Mouse (Mus musculus) lung, adult 2 months (tissue): Measurements from ENCODE around the gene Trp53rkb.

Experiments
- CTCF ChIP-seq: fragments of 200-500 bp; IDR thresholded peaks from 2 replicates; pipeline ENCODE4 v1.5.1; 2011; ENCODE audit warnings: mild to moderate bottlenecking, low read length, control low read depth; ENCODE audit not compliant: insufficient read depth
- POLR2A ChIP-seq: fragments of 200-500 bp; IDR thresholded peaks from 2 replicates; pipeline ENCODE4 v1.6.1; 2011; ENCODE audit warnings: low read depth, mild to moderate bottlenecking, control low read depth, low read length, borderline replicate concordance; ENCODE audit errors: extremely low read depth

DNA sequence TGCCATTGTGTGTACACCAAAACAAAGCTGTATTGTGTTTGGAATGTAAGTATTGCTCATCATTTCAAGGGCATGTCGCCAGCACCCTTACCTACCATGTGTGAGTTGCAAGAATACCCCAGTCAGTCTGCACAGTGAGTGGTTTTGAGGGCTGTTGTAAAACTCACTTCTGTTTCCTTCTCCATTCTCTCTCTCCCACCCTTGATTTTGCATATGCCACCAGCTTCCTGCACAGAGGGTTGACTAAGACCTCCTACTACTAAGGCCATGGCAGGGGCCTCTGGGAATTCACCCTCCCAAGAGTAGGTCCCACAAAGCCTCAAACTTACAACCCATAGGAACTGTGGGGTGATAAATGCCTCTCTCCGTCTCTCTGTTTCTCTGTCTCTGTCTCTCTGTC is 9.1 kb downstream of the Trp53rkb start:
- TF ChIP-seq CTCF (no peak), POLR2A (no peak)
